Mouse (Mus musculus): Measurements from ENCODE around the gene Fam83d.

- no peak for TF ChIP-seq CTCF (IDR thresholded peaks at IDR 0.05; ENCODE audit: extremely low read depth, insufficient read depth, low read length)
- no peak for TF ChIP-seq POLR2A (IDR thresholded peaks at IDR 0.05; ENCODE audit: extremely low read depth, insufficient read depth, low read length)
Observed at GRCm38 (mm10) chr2:158772808-158773207, 4.9 kb downstream of the Fam83d start.

Data from cortical plate, adult 2 months (tissue).